Mouse (Mus musculus): ENCODE results near the gene Asb15. TPM values are rescaled to one million over a fixed set of nuclear protein-coding genes. Genes with fewer than 3 reads are reported as not detected.

Gene Asb15
- total and polyA plus RNA-seq, 3 experiments: not detected

DNA sequence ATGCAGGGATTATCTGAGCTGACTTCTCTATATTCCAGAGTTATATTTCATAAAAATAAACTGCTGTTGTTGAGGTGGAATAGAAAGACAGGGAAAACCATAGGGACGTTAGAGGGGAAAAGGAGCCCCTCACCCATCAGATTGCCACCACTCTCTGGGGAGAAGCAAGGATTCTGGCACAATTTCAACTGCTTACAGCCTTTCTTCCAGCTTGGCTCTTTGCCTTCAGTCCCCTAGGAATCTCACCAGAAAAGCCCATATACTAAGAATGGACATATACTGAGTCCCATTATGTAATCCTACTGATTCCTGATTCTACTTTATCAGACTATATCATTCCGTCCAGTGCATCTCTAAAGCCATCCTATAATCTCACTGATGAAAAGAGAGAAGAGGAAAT, 23.8 kb upstream of the Asb15 start:
- no peak for DNase-seq (ENCODE audit: low read depth, low spot score)
- no peaks in the 10 kb centered on the region for H3K36me3 ChIP-seq (ENCODE audit: control insufficient read depth in 1 of 2, insufficient read depth in 2 of 2, low read length in 2 of 2)
- H3K9me3 ChIP-seq (replicated peaks; ENCODE audit: insufficient read depth, low read length): no peaks in the 10 kb centered on the region
- TF ChIP-seq HCFC1 (IDR thresholded peaks at IDR 0.05; ENCODE audit: low read depth, low read length): no peak
- no peak for TF ChIP-seq GABPA (IDR thresholded peaks at IDR 0.05; ENCODE audit: low read depth, low read length)
- TF ChIP-seq CHD2 (IDR thresholded peaks at IDR 0.05; ENCODE audit: low read length): no peak
- TF ChIP-seq POLR2AphosphoS2 (IDR thresholded peaks at IDR 0.05; ENCODE audit: low read length): no peak
- TF ChIP-seq E2F4 (IDR thresholded peaks at IDR 0.05; ENCODE audit: borderline replicate concordance, low read depth, low read length): no peak
- TF ChIP-seq JUND (IDR thresholded peaks at IDR 0.05; ENCODE audit: low read depth, low read length): no peak
- TF ChIP-seq RCOR1 (IDR thresholded peaks at IDR 0.05; ENCODE audit: low read depth, low read length): no peak
- TF ChIP-seq MAZ (IDR thresholded peaks at IDR 0.05; ENCODE audit: low read depth, low read length): no peak
- no peak for TF ChIP-seq EP300 (IDR thresholded peaks at IDR 0.05; ENCODE audit: low read depth in 1 of 2, low read length in 2 of 2)
- TF ChIP-seq KAT2A (conservative IDR thresholded peaks at IDR 0.05; ENCODE audit: low read depth, low read length): no peak
- TF ChIP-seq MYC (IDR thresholded peaks at IDR 0.05; ENCODE audit: low read depth, low read length): no peak
- no peak for TF ChIP-seq NRF1 (IDR thresholded peaks at IDR 0.05; ENCODE audit: insufficient read depth, low read depth, low read length, poor library complexity, severe bottlenecking)
- TF ChIP-seq POLR2AphosphoS5 (IDR thresholded peaks at IDR 0.05; ENCODE audit: borderline replicate concordance, low read depth, low read length): no peak
- TF ChIP-seq NELFE (IDR thresholded peaks at IDR 0.05; ENCODE audit: low read depth, low read length): no peak
- TF ChIP-seq SMC3 (IDR thresholded peaks at IDR 0.05; ENCODE audit: low read depth, low read length): no peak
- TF ChIP-seq UBTF (IDR thresholded peaks at IDR 0.05; ENCODE audit: borderline replicate concordance, insufficient read depth, low read depth, low read length): no peak
- TF ChIP-seq ETS1 (IDR thresholded peaks at IDR 0.05; ENCODE audit: low read depth, low read length): no peak
- TF ChIP-seq MAFK (IDR thresholded peaks at IDR 0.05; ENCODE audit: borderline replicate concordance, low read depth, low read length): no peak
- TF ChIP-seq BHLHE40 (IDR thresholded peaks at IDR 0.05; ENCODE audit: borderline replicate concordance, low read depth, low read length): no peak
- TF ChIP-seq ZKSCAN1 (IDR thresholded peaks at IDR 0.05; ENCODE audit: low read depth, low read length): no peak
- no peak overlapping the region for H3K27ac ChIP-seq (ENCODE audit: control insufficient read depth, low read depth, low read length)
- H3K79me2 ChIP-seq (ENCODE audit: control insufficient read depth, insufficient read depth, low read length, poor library complexity): no peaks in the 10 kb centered on the region
- H3K9ac ChIP-seq (ENCODE audit: control insufficient read depth, low read depth, low read length, poor library complexity, severe bottlenecking): no peak overlapping the region
- no peaks in the 10 kb centered on the region for H3K27me3 ChIP-seq (ENCODE audit: control insufficient read depth in 1 of 2, insufficient read depth in 2 of 2, low read length in 2 of 2)
- no peaks in the 10 kb centered on the region for H3K4me1 ChIP-seq (ENCODE audit: control insufficient read depth in 1 of 2, insufficient read depth in 2 of 2, low read length in 2 of 2)
- H3K4me3 ChIP-seq (ENCODE audit: control insufficient read depth in 1 of 2, insufficient read depth in 1 of 2, low read depth in 2 of 2, low read length in 2 of 2): no peak overlapping the region
